Mouse (Mus musculus): ENCODE measurements at regions not wholly inside any gene's neighbourhood (a gene's known extent, or its start where the extent isn't known, plus 50 kb on each side); places are given as distances from the start of the nearest gene placed in this dataset.

DNA sequence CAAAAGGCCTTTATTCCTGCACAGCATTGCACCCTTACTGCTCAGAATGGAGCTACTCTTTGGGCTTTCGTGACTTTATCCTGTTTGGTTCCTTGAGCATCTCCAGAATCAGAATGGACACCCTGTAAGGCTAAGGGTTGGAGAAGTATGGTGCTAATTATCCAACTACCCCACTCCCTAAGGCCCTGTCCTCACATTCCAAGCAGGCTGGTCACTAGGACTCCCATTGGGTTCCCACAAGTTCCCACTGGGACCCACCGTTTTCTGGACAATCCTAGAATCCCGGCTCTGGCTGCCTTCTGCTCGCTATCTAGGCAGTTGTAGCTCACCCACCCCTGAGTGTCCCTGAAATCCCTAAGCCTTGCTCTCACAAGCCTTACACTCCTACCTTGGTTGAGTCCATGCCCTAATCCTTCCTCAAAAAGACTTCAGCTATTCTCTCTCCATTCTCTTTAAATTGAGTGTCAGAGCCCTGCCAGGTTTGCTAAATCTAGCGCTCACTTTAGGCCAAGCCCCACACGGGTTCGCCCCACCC, 146.1 kb downstream of the Efcab1 start:
- no peak for DNase-seq (ENCODE audit: low read depth)

- DNase-seq (ENCODE audit: low read depth): peak; percentile 62
Observed at GRCm38 (mm10) chr16:15052924-15053793, 146.8 kb downstream of the Efcab1 start.

DNA sequence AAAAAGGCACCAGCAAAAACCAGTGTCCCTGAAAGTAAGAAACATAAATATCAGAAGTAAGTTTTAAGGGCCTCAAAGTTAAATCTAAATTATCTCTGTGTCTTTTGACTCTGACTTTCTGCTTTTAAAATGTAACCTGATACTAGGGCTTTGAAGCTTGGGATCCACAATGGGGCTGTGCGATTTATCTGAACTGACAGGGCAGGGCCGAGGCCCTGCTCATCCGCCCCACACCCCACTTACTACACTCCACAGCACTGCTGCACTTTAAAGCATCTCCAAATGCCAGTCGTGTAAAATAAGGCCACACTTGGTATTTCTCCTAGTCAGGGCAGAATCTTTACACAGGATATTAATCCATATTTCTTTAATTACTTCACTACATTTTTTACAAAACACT, 147.4 kb downstream of the Efcab1 start:
- no peak for DNase-seq (ENCODE audit: low read depth)

DNA sequence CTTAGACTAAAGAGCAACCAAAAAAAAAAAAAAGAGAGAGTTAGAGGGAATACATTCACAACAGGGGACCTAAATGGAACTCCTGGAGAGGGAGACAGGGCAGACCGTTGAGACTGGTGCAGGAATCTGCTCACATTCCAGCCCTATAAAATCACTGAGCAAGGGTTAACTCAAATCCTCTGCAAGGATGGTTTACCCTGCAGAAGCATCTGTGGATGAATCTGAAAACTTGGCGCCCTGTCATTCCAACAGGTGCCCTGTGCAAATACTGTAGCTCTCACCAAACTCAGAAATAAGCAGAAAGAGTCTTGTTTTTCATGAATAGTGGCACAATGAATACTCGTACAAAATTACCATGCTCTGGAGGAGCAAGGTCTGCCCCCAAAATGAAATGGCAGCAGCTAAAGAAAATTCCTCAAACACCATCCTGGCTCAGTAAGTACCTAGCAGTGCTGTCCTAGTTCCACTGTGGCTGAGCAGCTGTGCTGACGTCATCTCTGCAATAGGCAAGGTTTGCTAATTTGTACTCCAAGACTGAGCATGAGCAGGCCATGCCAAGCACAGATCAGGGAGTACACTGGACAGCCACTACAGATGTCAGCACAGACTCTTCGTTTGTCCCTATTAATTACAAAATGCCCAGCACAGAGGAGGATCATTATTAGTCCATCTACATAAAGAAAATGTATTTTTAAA, 148.0 kb downstream of the Efcab1 start:
- DNase-seq (ENCODE audit: low read depth): no peak

- DNase-seq (ENCODE audit: low read depth): no peak
Observed at GRCm38 (mm10) chr16:15055697-15056096, 149.3 kb downstream of the Efcab1 start.

- DNase-seq (ENCODE audit: low read depth): no peak
Observed at GRCm38 (mm10) chr16:15070485-15070960, 164.1 kb downstream of the Efcab1 start.

- DNase-seq (ENCODE audit: low read depth): no peak
Observed at GRCm38 (mm10) chr16:15074407-15074806, 168.0 kb downstream of the Efcab1 start.

GRCm38 (mm10) chr16:15083692-15084091, 177.3 kb downstream of the Efcab1 start:
- DNase-seq (ENCODE audit: low read depth): no peak

DNA sequence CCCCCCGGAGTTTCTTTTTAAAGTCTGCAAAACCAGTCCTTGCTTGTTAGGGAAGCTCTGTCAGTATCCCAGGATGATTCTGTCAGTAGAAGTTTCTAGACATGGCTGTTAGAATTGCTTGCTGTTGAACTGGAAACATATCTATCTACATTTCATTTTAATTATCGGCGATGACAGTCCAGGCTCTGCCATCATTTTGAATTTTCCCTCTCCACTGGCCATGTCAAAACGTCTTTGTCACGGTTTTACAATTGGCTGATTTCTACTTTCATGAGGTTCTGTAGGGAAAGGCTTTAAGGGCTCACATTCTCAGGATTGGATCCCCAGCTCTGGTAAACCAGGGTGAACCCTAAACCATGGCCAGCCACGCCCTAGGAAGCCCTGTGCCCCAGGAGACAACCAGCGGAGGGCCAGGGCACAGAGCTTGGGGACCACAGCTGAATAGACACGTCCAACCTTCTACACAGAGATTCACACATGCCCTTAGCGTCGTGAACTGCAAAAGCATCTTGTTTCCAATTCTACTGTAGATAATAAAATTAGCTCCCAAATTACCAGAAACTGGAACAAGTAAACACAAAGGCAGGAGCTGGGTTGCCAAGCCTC, 177.8 kb downstream of the Efcab1 start:
- DNase-seq (ENCODE audit: low read depth): no peak

DNA sequence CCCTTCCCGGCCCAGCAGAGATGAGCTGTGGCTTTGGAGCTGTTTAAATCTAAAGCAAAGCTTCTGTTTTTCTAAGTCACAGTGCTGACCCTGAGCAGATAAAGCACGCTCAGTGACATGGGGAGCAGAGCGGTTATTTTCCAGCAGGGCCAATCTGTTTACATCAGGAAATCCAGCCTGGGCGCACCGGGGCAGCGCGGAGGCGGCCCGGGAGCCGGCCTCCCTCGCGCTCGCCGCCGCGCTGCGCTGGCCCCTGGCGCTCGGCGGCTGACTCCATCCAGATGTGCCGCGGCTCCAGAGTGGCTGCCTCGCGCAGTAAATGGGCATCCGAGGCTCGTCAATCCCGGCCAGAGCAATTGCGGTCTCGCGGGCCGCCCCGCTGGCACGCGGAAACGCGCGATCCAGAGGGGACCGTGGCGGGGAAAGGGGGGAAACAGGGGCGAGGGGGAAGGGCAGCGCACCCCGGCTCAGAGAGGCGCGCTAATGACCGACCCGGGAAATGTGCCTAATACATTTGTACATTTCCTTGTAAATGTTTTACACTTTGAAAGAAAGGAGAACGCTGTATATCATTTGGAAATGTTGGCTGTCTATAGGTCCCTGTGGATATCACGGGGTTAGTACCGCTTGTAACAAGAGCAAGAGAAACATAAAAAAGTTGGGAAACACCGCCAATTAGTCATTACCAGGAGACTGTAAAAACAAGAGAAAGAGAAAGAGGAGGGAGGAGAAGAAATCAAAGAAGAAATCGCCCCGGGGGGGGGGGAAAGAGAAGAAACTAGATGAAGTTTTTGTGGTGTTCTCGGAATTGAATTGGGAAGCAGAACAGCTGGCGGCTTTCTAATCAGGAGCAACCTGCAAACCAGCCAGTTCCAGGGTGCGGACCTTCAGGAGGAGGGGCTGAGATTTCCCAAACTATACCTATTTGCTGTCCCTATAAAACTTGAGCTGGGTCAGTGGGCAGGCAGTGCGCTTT, 178.6 kb downstream of the Efcab1 start:
- DNase-seq (ENCODE audit: low read depth): peak; percentile 24

DNA sequence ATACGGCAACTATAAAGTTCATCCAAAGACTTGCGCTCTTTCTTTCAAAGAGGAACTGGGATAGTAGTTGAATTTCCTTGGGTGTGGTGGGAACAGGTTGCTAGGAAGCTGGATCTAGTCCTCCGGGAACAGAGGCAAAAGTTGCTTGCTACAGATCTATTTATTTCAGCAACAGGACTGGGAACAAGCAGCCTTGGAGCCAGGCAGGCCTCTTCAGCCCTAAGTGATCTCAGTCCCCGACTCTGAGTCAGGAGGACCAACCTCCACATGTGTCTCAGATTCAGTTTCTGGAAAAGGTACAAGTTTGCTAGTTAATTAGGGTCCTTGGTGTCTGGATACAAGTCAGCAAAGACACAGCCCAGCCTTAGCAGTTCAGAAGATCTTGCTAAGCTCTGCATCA, 180.2 kb downstream of the Efcab1 start:
- DNase-seq (ENCODE audit: low read depth): no peak

DNA sequence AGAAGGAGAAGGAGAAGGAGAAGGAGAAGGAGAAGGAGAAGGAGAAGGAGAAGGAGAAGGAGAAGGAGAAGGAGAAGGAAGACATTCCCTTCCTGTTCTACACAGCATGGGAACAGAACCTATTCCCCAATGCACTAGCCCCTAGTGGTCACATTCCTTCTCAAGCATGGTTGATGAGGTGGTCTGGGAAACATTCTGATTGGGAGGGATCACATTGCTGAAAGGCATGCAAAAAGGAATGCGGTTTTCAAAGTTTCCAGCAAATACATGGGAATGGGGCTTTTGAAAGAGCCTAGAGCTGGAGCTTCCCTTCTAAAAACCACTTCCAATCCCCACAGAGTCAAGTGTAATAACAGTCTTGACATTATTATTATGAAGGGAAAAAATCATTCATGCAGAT, 197.5 kb downstream of the Efcab1 start:
- DNase-seq (ENCODE audit: low read depth): no peak

- no peak for DNase-seq (ENCODE audit: low read depth)
Observed at GRCm38 (mm10) chr16:15107234-15107633, 200.8 kb downstream of the Efcab1 start.

GRCm38 (mm10) chr16:15113131-15113530, 204.1 kb upstream of the Gm21897 start:
- peak; percentile 52 for DNase-seq (ENCODE audit: low read depth)

DNA sequence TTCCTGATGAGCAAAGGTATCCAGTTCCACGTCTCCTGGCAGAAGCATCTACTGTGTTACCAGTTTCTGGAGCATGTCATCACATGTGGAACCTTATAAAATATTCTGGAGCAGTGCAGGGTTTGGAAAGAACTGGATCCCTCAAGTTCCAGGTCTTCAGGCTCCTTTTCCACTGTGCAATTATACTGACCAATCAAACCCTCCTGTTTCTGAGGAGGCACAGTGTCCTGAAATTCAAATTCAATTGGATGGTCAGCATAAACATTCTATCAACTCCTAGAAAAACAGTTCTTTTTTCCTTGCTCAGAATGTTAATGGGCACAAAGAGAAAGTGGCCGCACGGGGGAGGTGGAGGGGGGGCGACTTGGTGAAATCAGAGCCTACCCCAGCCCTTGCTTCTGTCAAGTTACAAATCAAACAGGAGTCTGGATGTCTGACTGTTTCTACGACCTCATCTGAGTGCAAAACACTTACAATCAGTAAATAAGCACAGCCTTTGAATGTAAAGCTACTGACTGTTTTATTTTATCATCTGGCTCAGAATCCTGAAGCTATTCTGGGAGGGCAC, 203.2 kb upstream of the Gm21897 start:
- DNase-seq (ENCODE audit: low read depth): peak; percentile 19

DNA sequence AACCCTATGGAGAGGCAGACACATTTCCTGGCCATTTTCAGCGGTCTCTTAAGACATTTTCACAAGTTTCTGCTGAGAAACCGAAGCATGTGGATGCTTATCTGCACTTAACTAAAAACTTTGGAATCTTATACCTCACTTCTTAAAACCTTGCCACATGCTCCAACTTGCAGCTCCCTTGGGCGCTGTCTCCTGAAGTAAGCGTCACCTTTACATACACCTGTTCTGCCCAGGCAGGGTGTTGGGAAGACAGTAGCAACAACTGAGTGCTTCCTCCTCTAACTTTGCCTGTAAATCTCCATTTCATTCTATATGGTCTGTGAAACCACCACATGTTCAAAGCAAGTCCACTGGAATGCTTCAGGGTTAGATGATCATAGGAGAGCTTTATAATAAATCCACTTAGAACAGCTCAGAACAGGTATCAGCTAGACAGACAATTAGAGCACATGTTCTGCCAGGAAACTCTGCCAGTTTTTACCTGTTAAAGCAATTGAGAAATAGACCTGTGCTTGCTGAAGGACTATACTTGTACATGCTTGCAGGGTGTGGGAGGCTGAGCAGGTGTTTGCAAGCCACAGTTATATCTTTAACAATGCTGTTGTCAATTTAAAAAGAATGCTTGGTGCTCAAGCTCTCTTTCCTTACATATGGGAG, 202.6 kb upstream of the Gm21897 start:
- peak; percentile 96 for DNase-seq (ENCODE audit: low read depth)

- DNase-seq (ENCODE audit: low read depth): peak; percentile 19
Observed at GRCm38 (mm10) chr16:15115386-15115785, 201.9 kb upstream of the Gm21897 start.

DNA sequence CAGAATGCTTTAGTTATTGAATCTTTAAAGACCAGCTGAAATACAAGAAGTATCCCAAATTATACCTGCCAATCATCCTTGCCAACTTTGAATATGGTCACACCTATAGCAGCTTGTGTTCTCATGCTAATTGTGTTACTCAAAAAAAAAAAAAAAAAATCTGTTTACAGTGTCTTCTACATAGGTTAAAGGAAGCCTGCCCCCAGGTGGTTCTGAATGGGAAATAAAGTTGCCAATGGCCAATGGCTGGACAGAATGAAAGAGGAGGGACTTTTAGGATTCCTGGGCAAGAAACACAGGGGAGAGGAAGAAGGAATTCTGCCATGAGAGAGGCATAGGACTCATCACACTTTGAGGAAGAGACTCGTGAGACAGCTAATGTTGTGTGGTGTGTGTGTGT, 197.5 kb upstream of the Gm21897 start:
- DNase-seq (ENCODE audit: low read depth): no peak

DNA sequence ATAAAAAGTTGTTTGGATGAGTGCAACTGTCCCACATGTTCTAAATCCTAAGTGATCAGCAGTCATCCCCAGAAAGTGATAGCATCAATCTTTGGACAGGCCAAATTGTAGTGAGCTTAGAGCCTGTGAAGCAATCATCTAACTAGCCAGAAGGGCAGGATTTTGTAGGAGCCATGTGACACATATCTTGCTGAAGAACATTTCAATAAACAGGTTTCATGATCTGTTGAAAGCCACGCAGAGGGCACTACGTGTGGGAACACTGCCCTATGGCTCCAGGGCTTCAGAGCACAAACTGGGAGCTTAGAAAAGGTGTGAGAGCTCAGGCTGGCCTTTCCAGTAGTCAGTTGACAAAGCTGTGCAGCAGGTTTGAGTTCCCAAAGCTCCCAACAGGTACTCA, 188.3 kb upstream of the Gm21897 start:
- DNase-seq (ENCODE audit: low read depth): peak; percentile 80

- DNase-seq (ENCODE audit: low read depth): no peak
Observed at GRCm38 (mm10) chr16:15129806-15130205, 187.5 kb upstream of the Gm21897 start.
